Mouse (Mus musculus) forebrain, embryonic 14.5 days (tissue): ENCODE measurements around the gene Raet1d. TPM values are rescaled to one million over a fixed set of nuclear protein-coding genes. Genes with fewer than 3 reads are reported as not detected.
"Not testable (repeated sequence)": the region's sequence is repeated elsewhere in the genome, so short reads cannot be mapped to it uniquely, and the experiment has no call there.

ENCODE experiments used
- ATAC-seq: fragments of 200-750 bp; cut with Nextera tagmentation; 2 replicates; pipeline ENCODE4 v1.8.0; 2017; ENCODE audit warnings: mild to moderate bottlenecking, moderate library complexity
- DNase-seq: peaks from one replicate; pipeline ENCODE4 v3.0.0-alpha.2; 2015; ENCODE audit warnings: low spot score
- H3K27ac ChIP-seq: fragments of 300-500 bp; sonication (generic); 2 replicates; pipeline ENCODE4 v1.5.1; 2014; ENCODE audit warnings: low read depth, mild to moderate bottlenecking, control low read depth, low read length, moderate library complexity
- H3K27me3 ChIP-seq: fragments of 300-500 bp; sonication (generic); replicated peaks from 2 replicates; pipeline ENCODE4 v1.6.1; 2014; ENCODE audit warnings: low read length, control low read depth, mixed read lengths; ENCODE audit not compliant: control insufficient read depth, insufficient read depth
- H3K36me3 ChIP-seq: fragments of 300-500 bp; sonication (generic); 2 replicates; pipeline ENCODE4 v1.6.1; 2014; ENCODE audit warnings: low read length, control low read depth; ENCODE audit not compliant: control insufficient read depth, insufficient read depth
- H3K4me1 ChIP-seq: fragments of 300-500 bp; sonication (generic); 2 replicates; pipeline ENCODE4 v1.6.1; 2014; ENCODE audit warnings: antibody characterized with exemption, low read length, control low read depth; ENCODE audit not compliant: control insufficient read depth, insufficient read depth
- H3K4me2 ChIP-seq: fragments of 300-500 bp; sonication (generic); 2 replicates; pipeline ENCODE4 v1.6.1; 2014; ENCODE audit warnings: mild to moderate bottlenecking, control low read depth, low read length
- H3K4me3 ChIP-seq: fragments of 300-500 bp; sonication (generic); 2 replicates; pipeline ENCODE4 v1.5.1; 2014; ENCODE audit warnings: low read depth, low read length, control low read depth
- H3K9ac ChIP-seq: fragments of 300-500 bp; sonication (generic); 2 replicates; pipeline ENCODE4 v1.6.1; 2014; ENCODE audit warnings: mild to moderate bottlenecking, low read length, control low read depth, moderate library complexity
- H3K9me3 ChIP-seq: fragments of 300-500 bp; sonication (generic); replicated peaks from 2 replicates; pipeline ENCODE4 v1.6.1; 2016; ENCODE audit warnings: low read length, control low read depth, mixed read lengths; ENCODE audit not compliant: control insufficient read depth
- WGBS: fragments of 180-500 bp; shearing (Covaris S2); extraction: QIAGEN DNeasy Blood & Tissue Kit; methylation state at CpG from one replicate; pipeline ENCODE4 v1.1.7; 2014; 5-methylcytosine and 5-hydroxymethylcytosine counted together
- polyA plus RNA-seq: library from polyadenylated mRNA; unstranded; fragments of >200 nt; fragmentation: Nextera tagmentation; extraction: Ambion mirVana; gene quantifications from 2 replicates; pipeline ENCODE4 v1.2.1, GENCODE M21; 2014

The Raet1d gene
- polyA plus RNA-seq, 1 experiment from 2014 or later, result 5.8 TPM

- not testable (repeated sequence) for H3K27me3 ChIP-seq, H3K4me2 ChIP-seq, H3K36me3 ChIP-seq, ATAC-seq, H3K4me1 ChIP-seq, H3K9me3 ChIP-seq, H3K9ac ChIP-seq, H3K27ac ChIP-seq, DNase-seq, H3K4me3 ChIP-seq
- 85% methylated on average over 2 of the region's 2 CpGs for WGBS
Observed at GRCm38 (mm10) chr10:22364915-22365314, 4.6 kb downstream of the Raet1d start.

DNA sequence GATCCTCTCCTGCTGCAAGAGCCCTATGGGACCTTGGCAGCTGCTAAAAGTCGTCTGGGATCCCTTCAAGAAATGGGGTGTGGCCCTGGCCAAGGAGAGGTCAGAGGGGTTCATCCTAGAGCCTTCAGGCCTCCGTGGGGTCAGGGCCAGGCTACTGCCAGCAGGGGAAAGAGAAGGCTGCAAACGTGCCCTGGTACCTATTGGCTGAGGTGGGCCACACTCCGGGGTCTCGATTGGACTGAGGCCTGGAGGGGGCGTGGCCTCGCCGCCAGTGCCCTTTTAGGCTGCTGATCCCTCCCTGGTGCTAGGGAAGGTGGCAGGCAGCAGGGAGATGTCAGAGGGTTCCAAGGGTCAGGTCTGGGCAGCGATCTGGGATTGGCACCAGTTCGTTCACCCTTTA, 20.9 kb downstream of the Raet1d start:
- DNase-seq, H3K9ac ChIP-seq, H3K9me3 ChIP-seq, H3K27ac ChIP-seq, H3K27me3 ChIP-seq, H3K4me1 ChIP-seq, H3K4me3 ChIP-seq, H3K36me3 ChIP-seq: not testable (repeated sequence)
- 9% methylated on average over 4 of the region's 10 CpGs for WGBS
- H3K4me2 ChIP-seq, result 0 out of 2 replicates have a peak overlapping the region, but pooled peaks have one; percentile 7
- peak; percentile 50; the same call in 1 of the 2 replicates for ATAC-seq

- not testable (repeated sequence) for DNase-seq, H3K4me1 ChIP-seq, H3K36me3 ChIP-seq, H3K9me3 ChIP-seq, H3K27me3 ChIP-seq, H3K27ac ChIP-seq, ATAC-seq, H3K9ac ChIP-seq, H3K4me3 ChIP-seq, H3K4me2 ChIP-seq
- WGBS, result 84% methylated on average over 7 of the region's 7 CpGs
Observed at GRCm38 (mm10) chr10:22390146-22390545, 29.8 kb downstream of the Raet1d start.

GRCm38 (mm10) chr10:22391616-22392015, 31.3 kb downstream of the Raet1d start:
- WGBS, result 100% methylated on average over 2 of the region's 5 CpGs
- H3K27ac ChIP-seq, H3K4me2 ChIP-seq, H3K36me3 ChIP-seq, ATAC-seq, H3K27me3 ChIP-seq, H3K4me1 ChIP-seq, DNase-seq, H3K9ac ChIP-seq, H3K4me3 ChIP-seq, H3K9me3 ChIP-seq: not testable (repeated sequence)

GRCm38 (mm10) chr10:22393028-22393824, 32.9 kb downstream of the Raet1d start:
- ATAC-seq, result peak; percentile 91
- not testable (repeated sequence) for H3K9me3 ChIP-seq, H3K4me2 ChIP-seq, DNase-seq, H3K4me1 ChIP-seq, H3K27me3 ChIP-seq, H3K36me3 ChIP-seq, H3K9ac ChIP-seq, H3K27ac ChIP-seq, H3K4me3 ChIP-seq
- WGBS, result no CpG with 5 or more reads among the region's 2 CpGs

DNA sequence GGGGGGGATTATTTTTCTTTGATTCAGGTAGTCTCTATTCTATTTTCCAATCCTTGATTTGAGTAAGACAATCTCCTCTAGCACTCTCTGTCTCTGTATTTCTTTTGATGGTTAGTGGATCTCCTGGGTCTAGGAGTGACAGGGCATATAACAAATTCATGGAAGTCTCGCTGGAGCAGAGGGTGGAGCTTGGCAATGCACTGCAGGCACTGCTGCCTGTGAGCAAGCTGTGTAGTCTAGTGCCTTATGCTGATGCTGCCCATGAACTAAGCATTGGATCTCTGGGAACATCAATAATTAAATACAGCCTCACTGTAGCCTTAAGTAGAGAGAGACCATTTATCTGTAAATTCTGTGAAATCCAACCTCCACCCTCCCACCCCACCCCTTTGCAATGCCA, 36.3 kb downstream of the Raet1d start:
- H3K4me1 ChIP-seq, H3K27ac ChIP-seq, H3K27me3 ChIP-seq, H3K36me3 ChIP-seq, H3K9ac ChIP-seq, H3K4me3 ChIP-seq, H3K4me2 ChIP-seq, ATAC-seq, DNase-seq, H3K9me3 ChIP-seq: not testable (repeated sequence)
- WGBS, result 36% methylated on average over 1 of the region's 1 CpGs

- H3K4me2 ChIP-seq, H3K27me3 ChIP-seq, H3K4me3 ChIP-seq, H3K4me1 ChIP-seq, H3K27ac ChIP-seq, H3K36me3 ChIP-seq, H3K9me3 ChIP-seq, H3K9ac ChIP-seq: not testable (repeated sequence)
- 4% methylated on average over 9 of the region's 11 CpGs for WGBS
- DNase-seq (peak; percentile 62), ATAC-seq (peak; percentile 79)
Observed at GRCm38 (mm10) chr10:22402225-22402917, 42.0 kb downstream of the Raet1d start.

DNA sequence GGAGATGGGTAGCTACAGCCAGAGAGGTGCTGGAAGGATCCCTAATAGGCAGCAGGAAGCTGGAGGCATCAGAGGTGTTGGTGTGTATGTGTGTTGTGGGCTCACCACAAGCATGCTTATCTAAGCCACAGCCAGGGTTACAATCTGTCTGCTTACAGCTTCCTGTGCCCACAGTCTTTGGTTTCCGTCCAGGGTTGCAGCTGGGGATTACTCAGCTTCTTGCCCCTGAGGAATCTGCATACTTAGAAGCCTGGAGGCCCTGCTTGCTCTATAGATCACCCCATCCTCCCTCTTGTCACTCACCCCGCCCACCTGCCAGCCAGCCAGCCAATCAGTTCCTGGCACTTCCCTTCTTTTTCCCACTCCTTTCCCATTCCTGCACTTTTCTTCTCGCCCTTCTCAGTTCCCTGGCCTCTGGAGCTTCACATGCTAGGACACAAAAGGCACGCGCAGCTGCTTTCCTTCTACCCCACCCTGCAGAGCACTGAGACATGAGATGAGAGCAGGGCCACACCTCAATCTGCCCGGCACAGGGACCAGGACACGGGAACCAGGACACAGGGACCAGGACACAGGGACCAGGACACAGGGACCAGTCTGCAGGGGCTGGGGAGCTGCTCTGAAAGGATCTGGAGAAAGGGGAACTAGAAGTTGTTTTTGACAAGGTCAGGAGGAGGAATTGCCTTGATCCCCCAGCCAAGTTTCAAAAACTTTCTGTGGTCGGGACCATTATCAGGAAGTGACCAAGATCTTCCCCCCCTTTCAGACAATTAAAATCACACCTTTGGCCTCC, 53.5 kb downstream of the Raet1d start:
- not testable (repeated sequence) for H3K9ac ChIP-seq, H3K4me2 ChIP-seq, H3K36me3 ChIP-seq, H3K27ac ChIP-seq, H3K4me1 ChIP-seq, H3K4me3 ChIP-seq, H3K27me3 ChIP-seq, H3K9me3 ChIP-seq
- ATAC-seq, result peak; percentile 80
- DNase-seq, result peak; percentile 33
- 14% methylated on average over 1 of the region's 8 CpGs for WGBS
